Mouse (Mus musculus) neural tube, embryonic 15.5 days (tissue): ENCODE results near the gene Pml. TPM values are rescaled to one million over a fixed set of nuclear protein-coding genes. Genes with fewer than 3 reads are reported as not detected.

ENCODE experiments used
- ATAC-seq: fragments of 200-750 bp; cut with Nextera tagmentation; 2 replicates; pipeline ENCODE4 v1.8.0; 2017; ENCODE audit warnings: mild to moderate bottlenecking, moderate TSS enrichment, moderate library complexity; ENCODE audit not compliant: low FRiP score
- H3K27ac ChIP-seq: fragments of 300-500 bp; sonication (generic); replicated peaks from 2 replicates; pipeline ENCODE4 v1.5.1; 2015; ENCODE audit warnings: mild to moderate bottlenecking, inconsistent platforms
- H3K27me3 ChIP-seq: fragments of 300-500 bp; sonication (generic); replicated peaks from 2 replicates; pipeline ENCODE4 v1.6.1; 2015; ENCODE audit warnings: inconsistent platforms
- H3K36me3 ChIP-seq: fragments of 300-500 bp; sonication (generic); 2 replicates; pipeline ENCODE4 v1.6.1; 2015; ENCODE audit warnings: inconsistent platforms
- H3K4me1 ChIP-seq: fragments of 300-500 bp; sonication (generic); 2 replicates; pipeline ENCODE4 v1.6.1; 2015; ENCODE audit warnings: inconsistent platforms
- H3K4me2 ChIP-seq: fragments of 300-500 bp; sonication (generic); 2 replicates; pipeline ENCODE4 v1.6.1; 2015; ENCODE audit warnings: inconsistent platforms, mild to moderate bottlenecking, moderate library complexity
- H3K4me3 ChIP-seq: fragments of 300-500 bp; sonication (generic); replicated peaks from 2 replicates; pipeline ENCODE4 v1.5.1; 2015; ENCODE audit warnings: mild to moderate bottlenecking, inconsistent platforms
- H3K9ac ChIP-seq: fragments of 300-500 bp; sonication (generic); replicated peaks from 2 replicates; pipeline ENCODE4 v1.6.1; 2015; ENCODE audit warnings: mild to moderate bottlenecking, inconsistent platforms
- H3K9me3 ChIP-seq: fragments of 300-500 bp; sonication (generic); replicated peaks from 2 replicates; pipeline ENCODE4 v1.6.1; 2016; ENCODE audit warnings: inconsistent platforms
- WGBS: fragments of 180-500 bp; shearing (Covaris S2); methylation state at CpG from one replicate; pipeline ENCODE4 v1.1.7; 2015; ENCODE audit warnings: mixed read lengths; 5-methylcytosine and 5-hydroxymethylcytosine counted together
- microRNA-seq: library from miRNA; unstranded; fragments of <30 nt; microRNA quantifications from one replicate; pipeline ENCODE4, GENCODE M21; 2017
- polyA plus RNA-seq: library from polyadenylated mRNA; unstranded; fragments of >200 nt; fragmentation: Nextera tagmentation; extraction: Ambion mirVana; gene quantifications from 2 replicates; pipeline ENCODE4 v1.2.1, GENCODE M21; 2015

The Pml gene
- polyA plus RNA-seq, 1 experiment from 2014 or later: 3.9 TPM

GRCm38 (mm10) chr9:58169426-58169825, 80.2 kb downstream of the Pml start:
- Histone ChIP-seq H3K27me3 (no peaks in the 10 kb centered on the region), H3K36me3 (no peaks in the 10 kb centered on the region), H3K27ac (no peak overlapping the region), H3K9me3 (no peaks in the 10 kb centered on the region), H3K4me3 (no peak overlapping the region), H3K4me2 (no peak overlapping the region), H3K4me1 (no peaks in the 10 kb centered on the region), H3K9ac (no peak overlapping the region)
- WGBS: 94% methylated on average over 6 of the region's 6 CpGs
- ATAC-seq: no peak

- Histone ChIP-seq H3K9me3 (no peaks in the 10 kb centered on the region), H3K4me3 (no peak overlapping the region), H3K4me1 (no peaks in the 10 kb centered on the region), H3K36me3 (no peaks in the 10 kb centered on the region), H3K27ac (no peak overlapping the region), H3K9ac (no peak overlapping the region), H3K4me2 (no peak overlapping the region), H3K27me3 (no peaks in the 10 kb centered on the region)
- 80% methylated on average over 3 of the region's 3 CpGs for WGBS
- no peak for ATAC-seq
Observed at GRCm38 (mm10) chr9:58168880-58169279, 80.7 kb downstream of the Pml start.

Small RNA genes within 50 kb of the gene (microRNA-seq; reads per million reads assigned to microRNA genes)
- gene Mir6385: not detected

Other genes with a start within 250 kb of the Pml start
- 1.9 and 4.9 TPM in 2 replicates for gene Cyp11a1, start 243.4 kb downstream of the Pml start, polyA plus RNA-seq
- gene Stra6, start 186.0 kb downstream of the Pml start, polyA plus RNA-seq: 20.6 and 21.5 TPM in 2 replicates
- 0.13 and 0.15 TPM in 2 replicates for gene Ccdc33, start 131.0 kb downstream of the Pml start, polyA plus RNA-seq
- gene Islr, start 45.5 kb downstream of the Pml start, polyA plus RNA-seq: 52.3 and 54.2 TPM in 2 replicates
- gene Islr2, start 45.5 kb downstream of the Pml start, polyA plus RNA-seq: 8.5 and 11.5 TPM in 2 replicates
- 121 and 136 TPM in 2 replicates for gene Stoml1, start 3.4 kb upstream of the Pml start, polyA plus RNA-seq
- 10.2 and 12.1 TPM in 2 replicates for gene Loxl1, start 63.4 kb upstream of the Pml start, polyA plus RNA-seq
- not detected in 2 replicates for gene Tbc1d21, start 120.7 kb upstream of the Pml start, polyA plus RNA-seq
- gene Insyn1, start 238.8 kb upstream of the Pml start, polyA plus RNA-seq: 9.5 and 14.9 TPM in 2 replicates